Mouse (Mus musculus) heart, postnatal 36 days (tissue): Measurements from ENCODE around the gene Olfr616. TPM values are rescaled to one million over a fixed set of nuclear protein-coding genes. Genes with fewer than 3 reads are reported as not detected.
"Not testable (repeated sequence)": the region's sequence is repeated elsewhere in the genome, so short reads cannot be mapped to it uniquely, and the experiment has no call there.

Experiments used
- DNase-seq, 2 experiments: peaks; one replicate each; pipeline ENCODE4 v3.0.0; 2021 to 2022
- intact Hi-C: fragments of 180-260 bp; cut with DNase I; formaldehyde crosslinking; loops from one replicate; pipeline ENCODE4 v1.15.1; 2025
- microRNA-seq, 2 experiments: library from miRNA; unstranded; fragments of <30 nt; microRNA quantifications; one replicate each; pipeline ENCODE4 v1.2.0; 2021; ENCODE audit warnings: borderline number of aligned reads in 2 of 2
- total RNA-seq, 2 experiments: library from RNA; stranded (reverse); gene quantifications; 2 replicates each; pipeline ENCODE4 v1.2.3; 2021

The Olfr616 gene
- total RNA-seq, result not detected

- intact Hi-C loops, result no loop called here
- no peak for DNase-seq
Measured at GRCm38 (mm10) chr7:103569043-103569442, at the start of gene Olfr616. Olfr616 (minus strand) TSS chr7:103569143.

- DNase-seq, result no peak
Measured at GRCm38 (mm10) chr7:103612434-103612833, 43.5 kb upstream of the Olfr616 start, which contains the start of gene Olfr620. Olfr620 (minus strand) TSS chr7:103612534.

GRCm38 (mm10) chr7:103607425-103607824 lies 38.5 kb upstream of the Olfr616 start:
- intact Hi-C loops, result no loop called here
- no peak for DNase-seq

More at GRCm38 (mm10) chr7:103612434-103612833, 43.5 kb upstream of the Olfr616 start, which contains the start of gene Olfr620:
- intact Hi-C loops, result no loop called here

- no peak for DNase-seq
- intact Hi-C loops, result no loop called here
Measured at GRCm38 (mm10) chr7:103600275-103600674, 31.3 kb upstream of the Olfr616 start, which contains the start of gene Olfr619. Olfr619 (plus strand) TSS chr7:103600575.

GRCm38 (mm10) chr7:103589803-103590202 lies 20.9 kb upstream of the Olfr616 start, which contains the start of gene Olfr618:
Olfr618 (plus strand) TSS chr7:103590103.
- no peak for DNase-seq

GRCm38 (mm10) chr7:103572761-103573160 lies 3.8 kb upstream of the Olfr616 start, which contains the start of gene Olfr617:
Olfr617 (plus strand) TSS chr7:103573061.
- intact Hi-C loops, result no loop called here
- no peak for DNase-seq

More at GRCm38 (mm10) chr7:103589803-103590202, 20.9 kb upstream of the Olfr616 start, which contains the start of gene Olfr618:
- intact Hi-C loops, result no loop called here

- intact Hi-C loops, result no loop called here
Measured at GRCm38 (mm10) chr7:103555779-103556178, 13.2 kb downstream of the Olfr616 start, which contains the start of gene Olfr615. Olfr615 (plus strand) TSS chr7:103556079.

GRCm38 (mm10) chr7:103547774-103548173 lies 21.2 kb downstream of the Olfr616 start, which contains the start of gene Olfr613:
Olfr613 (plus strand) TSS chr7:103548074.
- intact Hi-C loops, result no loop called here

More at GRCm38 (mm10) chr7:103555779-103556178, 13.2 kb downstream of the Olfr616 start, which contains the start of gene Olfr615:
- no peak for DNase-seq

GRCm38 (mm10) chr7:103542617-103543016 lies 26.3 kb downstream of the Olfr616 start, which contains the start of gene Olfr612:
Olfr612 (minus strand) TSS chr7:103542717.
- DNase-seq, intact Hi-C loops: not testable (repeated sequence)

More at GRCm38 (mm10) chr7:103547774-103548173, 21.2 kb downstream of the Olfr616 start, which contains the start of gene Olfr613:
- DNase-seq, result no peak

- intact Hi-C loops, DNase-seq: not testable (repeated sequence)
Measured at GRCm38 (mm10) chr7:103520746-103521145, 48.2 kb downstream of the Olfr616 start, which contains the start of gene Olfr611. Olfr611 (minus strand) TSS chr7:103520846.

Small RNA genes within 50 kb of the gene (microRNA-seq; reads per million reads assigned to microRNA genes)
- 0 reads per million in 2 experiments for gene Gm26506

Other genes with a start within 250 kb of the Olfr616 start
- not detected for gene Olfr598, start 245.6 kb downstream of the Olfr616 start, total RNA-seq
- not detected for gene Olfr599, start 233.2 kb downstream of the Olfr616 start, total RNA-seq
- gene Olfr600, start 219.5 kb downstream of the Olfr616 start, total RNA-seq, result not detected
- not detected for gene Olfr601, start 206.5 kb downstream of the Olfr616 start, total RNA-seq
- gene Olfr603, start 183.0 kb downstream of the Olfr616 start, total RNA-seq, result not detected
- gene Usp17lc, start 154.1 kb downstream of the Olfr616 start, total RNA-seq, result not detected
- gene Olfr605, start 123.7 kb downstream of the Olfr616 start, total RNA-seq, result not detected
- not detected for gene Olfr606, start 120.1 kb downstream of the Olfr616 start, total RNA-seq
- gene Olfr607, start 105.0 kb downstream of the Olfr616 start, total RNA-seq, result not detected
- not detected for gene Olfr608, start 99.3 kb downstream of the Olfr616 start, total RNA-seq
- gene Olfr609, start 71.1 kb downstream of the Olfr616 start, total RNA-seq, result not detected
- not detected for gene Olfr610, start 57.0 kb downstream of the Olfr616 start, total RNA-seq
- not detected for gene Olfr611, start 48.3 kb downstream of the Olfr616 start, total RNA-seq
- not detected for gene Olfr612, start 26.4 kb downstream of the Olfr616 start, total RNA-seq
- not detected for gene Olfr613, start 21.1 kb downstream of the Olfr616 start, total RNA-seq
- not detected for gene Olfr615, start 13.1 kb downstream of the Olfr616 start, total RNA-seq
- gene Olfr617, start 3.9 kb upstream of the Olfr616 start, total RNA-seq, result not detected
- not detected for gene Olfr618, start 21.0 kb upstream of the Olfr616 start, total RNA-seq
- gene Olfr619, start 31.4 kb upstream of the Olfr616 start, total RNA-seq, result not detected
- gene Olfr620, start 43.4 kb upstream of the Olfr616 start, total RNA-seq, result not detected
- not detected for gene Olfr622, start 73.6 kb upstream of the Olfr616 start, total RNA-seq
- not detected for gene Olfr623, start 94.6 kb upstream of the Olfr616 start, total RNA-seq
- not detected for gene Olfr624, start 102.0 kb upstream of the Olfr616 start, total RNA-seq
- not detected for gene Olfr625-ps1, start 113.6 kb upstream of the Olfr616 start, total RNA-seq
- not detected for gene Olfr243, start 145.5 kb upstream of the Olfr616 start, total RNA-seq
- gene Olfr628, start 161.2 kb upstream of the Olfr616 start, total RNA-seq, result not detected
- not detected for gene Olfr629, start 175.8 kb upstream of the Olfr616 start, total RNA-seq
- not detected for gene Olfr630, start 188.2 kb upstream of the Olfr616 start, total RNA-seq
- gene Olfr69, start 202.5 kb upstream of the Olfr616 start, total RNA-seq, result not detected
- not detected for gene Olfr68, start 210.6 kb upstream of the Olfr616 start, total RNA-seq
- not detected for gene Olfr67, start 222.7 kb upstream of the Olfr616 start, total RNA-seq
- gene Hbb-bt, start 244.9 kb upstream of the Olfr616 start, total RNA-seq, result 1,000 to 10,000 TPM; 1,102 to 1,464 TPM